Mouse (Mus musculus): ENCODE measurements around the gene Trub2. TPM values are rescaled to one million over a fixed set of nuclear protein-coding genes. Genes with fewer than 3 reads are reported as not detected.

The Trub2 gene
- total RNA-seq, 4 experiments from 2014 or later: 38.8 to 73.6 (median 49.8) TPM

GRCm38 (mm10) chr2:29773323-29773722 lies 15.0 kb downstream of the Trub2 start:
- DNase-seq: no peak

- peak; percentile 50 for DNase-seq
Observed at GRCm38 (mm10) chr2:29771611-29772461, 16.5 kb downstream of the Trub2 start.

- DNase-seq: no peak
Observed at GRCm38 (mm10) chr2:29770162-29770561, 18.1 kb downstream of the Trub2 start.

DNA sequence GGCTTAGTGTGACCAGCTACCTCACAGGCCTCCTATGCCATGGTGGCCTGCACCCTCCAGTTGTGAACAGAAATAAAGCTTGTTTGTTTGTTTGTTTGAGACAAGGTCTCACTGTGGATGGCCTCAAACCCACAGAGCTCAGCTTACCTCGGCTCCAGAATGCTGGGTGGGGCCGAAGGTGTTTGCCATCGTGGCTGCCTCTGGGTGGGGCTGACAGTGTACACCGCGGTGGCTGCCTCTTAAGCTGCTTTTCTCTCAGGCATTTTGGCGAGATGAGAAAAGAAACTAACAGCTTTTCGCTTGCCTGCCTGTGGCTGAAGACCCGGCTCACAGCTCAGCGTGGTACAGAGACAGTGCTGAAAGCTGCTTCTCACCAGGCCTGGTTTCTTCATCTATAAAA lies 19.4 kb downstream of the Trub2 start:
- no peak for DNase-seq

GRCm38 (mm10) chr2:29767976-29768709 lies 20.2 kb downstream of the Trub2 start:
- no peak for DNase-seq

- peak; percentile 38 for DNase-seq
Observed at GRCm38 (mm10) chr2:29764831-29765230, 23.5 kb downstream of the Trub2 start.

DNA sequence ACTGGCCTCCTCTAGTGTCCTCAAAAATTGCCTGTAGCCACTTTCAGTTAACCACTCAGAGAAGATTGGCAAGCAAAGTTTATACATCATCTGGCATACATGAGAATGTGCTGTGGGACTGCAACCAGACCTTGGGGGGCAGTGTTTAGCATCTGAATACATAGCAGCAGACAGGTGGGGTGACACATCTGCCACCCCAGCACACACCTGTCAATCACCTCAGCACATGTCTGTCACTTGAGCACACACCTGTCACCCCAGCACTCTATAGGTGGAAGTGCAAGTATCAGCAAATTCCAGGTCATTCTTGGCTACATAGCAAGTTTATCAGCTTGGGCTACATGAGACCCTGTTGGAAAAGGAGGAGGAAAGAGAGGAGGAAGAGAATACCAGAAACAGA lies 32.6 kb downstream of the Trub2 start:
- DNase-seq: no peak

- DNase-seq: no peak
Observed at GRCm38 (mm10) chr2:29752397-29752796, 35.9 kb downstream of the Trub2 start.

GRCm38 (mm10) chr2:29751497-29751896 lies 36.8 kb downstream of the Trub2 start, which contains the start of gene Gm13420:
Gm13420 (minus strand) TSS chr2:29751685.
- DNase-seq: no peak

DNA sequence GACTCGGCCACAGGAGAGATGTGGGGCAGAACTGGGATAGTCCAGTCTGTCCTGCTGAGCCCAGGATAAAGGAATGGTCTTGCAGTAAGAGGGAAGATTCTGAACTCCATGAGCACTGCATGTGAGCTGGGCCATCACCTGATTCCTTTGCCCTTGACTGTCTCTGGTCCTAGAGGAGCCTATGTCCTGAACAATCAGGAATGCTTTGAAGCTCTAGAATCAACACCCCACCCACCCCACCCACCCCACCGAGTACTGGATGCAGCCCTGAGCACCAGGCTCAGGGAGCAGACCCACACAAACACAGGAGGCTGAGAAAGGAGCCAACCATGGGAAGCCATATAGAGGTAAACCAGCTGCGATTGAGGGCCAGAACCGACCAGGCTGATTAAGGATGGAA lies 39.8 kb downstream of the Trub2 start:
- no peak for DNase-seq

DNA sequence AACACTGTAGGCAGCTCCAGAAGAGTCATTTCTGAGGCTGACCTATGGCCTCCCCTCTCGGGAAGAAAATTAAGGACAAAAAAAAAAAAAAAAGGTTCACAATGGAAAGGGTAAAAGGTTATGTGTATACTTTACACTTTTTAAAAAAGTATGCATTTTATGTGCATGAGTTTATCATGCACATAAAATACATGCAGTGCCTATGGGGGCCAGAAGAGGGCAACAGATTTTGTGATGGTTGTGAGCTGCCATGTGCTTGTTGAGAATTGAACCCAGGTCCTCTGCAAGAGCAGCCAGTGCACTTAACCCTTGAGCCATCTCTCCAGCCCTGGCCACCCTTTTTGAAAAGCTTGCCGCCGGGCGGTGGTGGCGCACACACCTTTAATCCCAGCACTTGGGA lies 40.5 kb downstream of the Trub2 start:
- DNase-seq: no peak

- no peak for DNase-seq
Observed at GRCm38 (mm10) chr2:29747188-29747782, 41.0 kb downstream of the Trub2 start.

GRCm38 (mm10) chr2:29744256-29744655 lies 44.0 kb downstream of the Trub2 start:
- DNase-seq: no peak

- no peak for DNase-seq
Observed at GRCm38 (mm10) chr2:29741207-29741606, 47.1 kb downstream of the Trub2 start.

DNA sequence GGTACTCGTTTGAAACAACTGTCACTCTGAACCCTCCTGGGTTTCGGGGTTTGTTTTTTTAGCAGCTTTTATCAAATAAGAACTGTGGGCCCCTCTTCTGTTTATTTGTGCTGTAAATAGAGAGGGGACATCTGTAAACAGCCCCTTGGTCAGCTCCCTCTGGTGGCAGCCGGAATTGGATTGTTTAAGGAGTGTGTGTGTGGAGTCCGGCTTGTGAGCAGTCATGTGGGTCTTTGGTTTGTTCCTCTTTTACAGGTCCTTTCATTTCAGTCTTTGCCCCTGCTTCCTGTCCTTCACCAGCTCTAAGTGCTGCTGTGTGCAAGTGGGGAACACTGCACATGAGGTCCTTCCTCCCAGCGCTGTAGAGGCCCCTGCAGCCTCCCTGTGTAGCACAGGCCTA lies 48.9 kb downstream of the Trub2 start:
- DNase-seq: no peak

DNA sequence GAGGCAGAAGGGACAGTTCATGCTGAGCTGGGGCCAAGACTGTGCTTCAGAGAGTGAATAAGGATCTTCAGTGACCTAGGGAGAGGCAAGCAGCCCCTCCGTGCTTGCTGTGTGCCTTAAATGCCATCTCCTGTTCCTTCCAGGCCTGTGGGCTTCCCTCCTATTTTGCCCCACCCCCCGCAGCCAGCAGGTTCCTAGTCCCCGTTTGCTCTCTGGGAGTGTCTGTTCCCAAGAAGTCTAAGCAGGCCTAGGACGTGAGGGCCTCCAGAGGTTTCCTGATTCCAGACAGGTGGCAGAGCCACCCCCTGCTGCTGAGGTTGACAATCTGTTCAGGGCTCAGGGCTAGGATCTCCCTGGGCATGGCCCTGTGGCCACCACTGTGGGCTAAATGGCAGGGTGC lies 49.5 kb downstream of the Trub2 start:
- DNase-seq: no peak

DNA sequence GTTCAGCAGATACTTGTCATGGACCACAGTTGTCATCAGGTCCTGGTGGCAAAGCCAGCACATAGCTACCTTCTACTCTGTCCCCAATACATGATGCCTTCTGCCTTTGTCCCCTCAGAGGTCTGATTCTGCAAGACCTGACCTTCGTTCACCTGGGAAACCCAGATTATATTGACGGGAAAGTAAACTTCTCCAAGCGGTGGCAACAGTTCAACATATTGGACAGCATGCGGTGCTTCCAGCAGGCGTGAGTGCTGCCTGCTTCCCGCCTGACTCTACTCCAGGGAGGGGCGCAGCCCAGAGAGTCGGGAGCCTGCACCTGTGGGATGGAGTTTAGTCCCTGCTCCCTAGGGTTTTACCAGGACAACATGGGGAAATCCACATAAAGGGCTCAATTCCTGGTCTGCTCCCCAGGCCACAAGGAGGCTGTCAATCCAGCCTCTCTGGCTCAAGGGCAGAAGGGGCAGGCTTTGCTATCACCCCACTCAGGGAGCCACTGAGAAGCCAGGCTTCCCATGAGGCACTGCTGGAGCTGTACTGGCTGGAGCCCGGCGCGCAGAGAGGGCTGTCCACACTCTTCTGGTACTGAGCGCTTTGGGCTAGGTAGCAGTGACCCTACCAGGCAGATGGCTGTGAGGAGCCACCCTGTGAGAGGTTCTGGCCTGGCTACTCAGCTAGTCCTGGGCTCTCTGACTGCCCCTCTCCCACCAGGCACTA lies 50.9 kb downstream of the Trub2 start:
- no peak for DNase-seq

DNA sequence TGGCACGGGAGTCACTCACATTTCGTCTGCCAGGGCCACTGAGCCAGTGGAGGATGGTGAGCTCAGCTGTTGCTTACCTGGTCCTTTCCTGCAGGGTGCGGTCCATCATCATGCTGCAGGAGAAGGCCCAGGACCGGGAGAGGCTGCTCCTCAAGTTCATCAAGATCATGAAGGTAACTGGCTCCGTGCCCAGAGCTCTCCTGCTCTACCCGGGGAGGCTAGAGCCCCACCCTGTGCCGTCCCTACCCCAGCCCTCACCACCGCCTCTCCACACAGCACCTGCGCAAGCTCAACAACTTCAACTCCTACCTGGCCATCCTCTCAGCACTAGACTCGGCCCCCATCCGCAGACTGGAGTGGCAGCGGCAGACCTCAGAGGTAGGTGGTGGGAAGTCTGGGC lies 52.6 kb downstream of the Trub2 start:
- no peak for DNase-seq

GRCm38 (mm10) chr2:29733348-29733747 lies 55.0 kb downstream of the Trub2 start:
- DNase-seq: no peak

GRCm38 (mm10) chr2:29732559-29732958 lies 55.7 kb downstream of the Trub2 start:
- no peak for DNase-seq

DNA sequence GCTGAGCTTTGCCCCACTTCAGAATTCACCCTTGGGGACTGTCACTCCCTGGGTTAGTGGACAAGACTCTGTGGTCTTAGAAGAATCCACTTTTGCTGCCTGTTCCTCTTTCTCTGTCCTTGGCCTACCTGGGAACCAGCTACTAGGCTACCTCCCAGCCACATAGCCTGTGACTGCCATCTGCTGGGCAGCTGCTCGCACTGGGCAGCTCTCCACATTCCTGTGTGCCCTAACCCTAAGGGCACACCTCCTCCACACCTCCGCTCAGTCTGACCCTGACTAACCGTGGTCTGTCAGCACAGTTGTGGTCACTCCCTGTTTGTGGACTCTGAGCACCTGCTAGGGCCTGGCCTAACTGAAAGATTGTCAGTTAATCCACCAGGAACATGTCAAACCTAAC lies 56.8 kb downstream of the Trub2 start:
- peak; percentile 65 for DNase-seq

DNA sequence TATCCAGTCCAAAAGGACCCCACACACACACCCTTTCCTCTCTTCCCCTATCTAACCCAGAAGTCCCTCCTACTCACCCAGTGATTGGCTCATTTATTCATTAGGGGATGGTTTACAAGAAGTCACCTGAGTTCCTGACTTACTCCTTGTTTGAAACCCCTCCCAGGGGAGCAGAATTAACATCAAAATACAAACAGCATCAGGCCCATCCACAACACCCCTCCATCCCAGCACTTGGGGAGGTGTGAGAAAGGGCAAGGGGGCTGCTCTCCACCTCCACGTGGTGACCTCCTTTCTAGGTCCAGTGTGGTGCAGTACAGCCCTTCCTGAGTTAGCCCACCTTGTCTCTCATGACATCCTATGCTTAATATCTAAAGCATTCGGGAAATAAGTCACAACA lies 58.8 kb downstream of the Trub2 start:
- no peak for DNase-seq

Data from adrenal gland, adult 8-10 months (tissue).